Mouse (Mus musculus): ENCODE measurements around the gene Cemip.

DNA sequence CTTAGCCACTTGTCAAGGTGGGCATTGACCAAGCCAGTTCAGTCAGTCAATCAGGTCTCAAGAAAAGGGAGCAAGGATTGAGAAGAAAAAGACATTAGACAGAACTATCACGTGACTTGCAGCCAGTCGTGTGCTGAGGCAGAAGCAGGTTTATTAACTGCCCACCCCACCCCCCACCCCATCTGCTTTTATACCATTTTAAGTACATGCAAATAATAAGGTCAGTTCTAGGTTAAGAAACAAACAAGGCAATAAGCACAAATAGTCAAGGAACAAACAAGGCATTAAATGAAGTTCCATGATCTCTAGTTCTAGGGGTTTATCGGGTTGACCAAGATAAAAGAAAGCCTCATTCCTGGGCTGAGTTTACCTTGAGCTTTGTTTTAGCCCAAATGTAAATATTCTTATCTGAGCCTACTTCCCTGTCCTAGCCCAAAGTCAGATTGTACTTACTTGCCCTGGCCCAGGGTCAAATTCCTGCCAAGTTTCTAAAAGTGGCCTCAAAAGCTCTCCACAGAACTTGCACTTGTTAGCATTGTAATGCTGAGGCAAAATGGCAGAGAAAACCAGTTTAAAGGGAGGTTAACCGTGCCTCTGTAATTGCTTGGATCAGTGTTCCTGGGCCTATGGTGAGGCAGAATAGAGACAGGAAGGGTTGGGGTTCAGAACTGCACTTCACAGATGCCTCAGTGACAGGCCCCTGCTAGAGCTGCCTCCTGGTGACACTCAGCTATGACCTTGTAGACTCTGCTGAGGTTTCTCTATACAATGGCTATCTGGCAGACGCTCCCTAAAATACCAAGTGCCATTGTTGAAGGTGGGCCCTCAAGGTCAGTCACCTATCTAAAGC, 183.8 kb downstream of the Cemip start:
- TF ChIP-seq CTCF (IDR thresholded peaks at IDR 0.05; ENCODE audit: low read depth, low read length), result no peak
- TF ChIP-seq POLR2A (IDR thresholded peaks at IDR 0.05; ENCODE audit: borderline replicate concordance, low read depth, low read length), result no peak
